Mouse (Mus musculus): ENCODE measurements around the gene Ell.

Ell gene

GRCm38 (mm10) chr8:70538024-70538579 lies 1.2 kb upstream of the Ell start:
- DNase-seq (ENCODE audit: low read depth), result no peak

- DNase-seq (ENCODE audit: low read depth), result peak; percentile 99
Measured at GRCm38 (mm10) chr8:70538633-70539076, 602 bp upstream of the Ell start.

- no peak for DNase-seq (ENCODE audit: low read depth)
Measured at GRCm38 (mm10) chr8:70540013-70540506, 803 bp downstream of the Ell start.

- DNase-seq (ENCODE audit: low read depth), result no peak
Measured at GRCm38 (mm10) chr8:70540507-70541071, 1.3 kb downstream of the Ell start.

- no peak for DNase-seq (ENCODE audit: low read depth)
Measured at GRCm38 (mm10) chr8:70541081-70541480, 1.8 kb downstream of the Ell start.

- DNase-seq (ENCODE audit: low read depth), result no peak
Measured at GRCm38 (mm10) chr8:70544200-70544687, 5.0 kb downstream of the Ell start.

- DNase-seq (ENCODE audit: low read depth), result no peak
Measured at GRCm38 (mm10) chr8:70546412-70546811, 7.2 kb downstream of the Ell start.

GRCm38 (mm10) chr8:70547762-70548161 lies 8.5 kb downstream of the Ell start:
- DNase-seq (ENCODE audit: low read depth), result no peak

GRCm38 (mm10) chr8:70549412-70550184 lies 10.3 kb downstream of the Ell start:
- DNase-seq (ENCODE audit: low read depth), result no peak

- DNase-seq (ENCODE audit: low read depth), result no peak
Measured at GRCm38 (mm10) chr8:70551558-70552161, 12.4 kb downstream of the Ell start.

GRCm38 (mm10) chr8:70552836-70553235 lies 13.6 kb downstream of the Ell start:
- DNase-seq (ENCODE audit: low read depth), result no peak

- DNase-seq (ENCODE audit: low read depth), result no peak
Measured at GRCm38 (mm10) chr8:70553740-70554139, 14.5 kb downstream of the Ell start.

GRCm38 (mm10) chr8:70555079-70555747 lies 16.0 kb downstream of the Ell start:
- no peak for DNase-seq (ENCODE audit: low read depth)

GRCm38 (mm10) chr8:70558334-70558733 lies 19.1 kb downstream of the Ell start:
- no peak for DNase-seq (ENCODE audit: low read depth)

GRCm38 (mm10) chr8:70558983-70559382 lies 19.7 kb downstream of the Ell start:
- DNase-seq (ENCODE audit: low read depth), result no peak

- DNase-seq (ENCODE audit: low read depth), result no peak
Measured at GRCm38 (mm10) chr8:70560096-70560495, 20.8 kb downstream of the Ell start.

GRCm38 (mm10) chr8:70560564-70560963 lies 21.3 kb downstream of the Ell start:
- DNase-seq (ENCODE audit: low read depth), result no peak

- DNase-seq (ENCODE audit: low read depth), result no peak
Measured at GRCm38 (mm10) chr8:70561357-70561756, 22.1 kb downstream of the Ell start.

GRCm38 (mm10) chr8:70561809-70562535 lies 22.7 kb downstream of the Ell start:
- no peak for DNase-seq (ENCODE audit: low read depth)

GRCm38 (mm10) chr8:70562802-70563201 lies 23.5 kb downstream of the Ell start:
- DNase-seq (ENCODE audit: low read depth), result no peak

- no peak for DNase-seq (ENCODE audit: low read depth)
Measured at GRCm38 (mm10) chr8:70563763-70564387, 24.6 kb downstream of the Ell start.

Data from c-Kit-positive CD71-negative TER-119-negative erythroid progenitor cells, embryonic 14.5 days (primary cell).